Mouse (Mus musculus): ENCODE results near the gene Hfe.
"Not testable (repeated sequence)": the region's sequence is repeated elsewhere in the genome, so short reads cannot be mapped to it uniquely, and the experiment has no call there.

The Hfe gene

DNA sequence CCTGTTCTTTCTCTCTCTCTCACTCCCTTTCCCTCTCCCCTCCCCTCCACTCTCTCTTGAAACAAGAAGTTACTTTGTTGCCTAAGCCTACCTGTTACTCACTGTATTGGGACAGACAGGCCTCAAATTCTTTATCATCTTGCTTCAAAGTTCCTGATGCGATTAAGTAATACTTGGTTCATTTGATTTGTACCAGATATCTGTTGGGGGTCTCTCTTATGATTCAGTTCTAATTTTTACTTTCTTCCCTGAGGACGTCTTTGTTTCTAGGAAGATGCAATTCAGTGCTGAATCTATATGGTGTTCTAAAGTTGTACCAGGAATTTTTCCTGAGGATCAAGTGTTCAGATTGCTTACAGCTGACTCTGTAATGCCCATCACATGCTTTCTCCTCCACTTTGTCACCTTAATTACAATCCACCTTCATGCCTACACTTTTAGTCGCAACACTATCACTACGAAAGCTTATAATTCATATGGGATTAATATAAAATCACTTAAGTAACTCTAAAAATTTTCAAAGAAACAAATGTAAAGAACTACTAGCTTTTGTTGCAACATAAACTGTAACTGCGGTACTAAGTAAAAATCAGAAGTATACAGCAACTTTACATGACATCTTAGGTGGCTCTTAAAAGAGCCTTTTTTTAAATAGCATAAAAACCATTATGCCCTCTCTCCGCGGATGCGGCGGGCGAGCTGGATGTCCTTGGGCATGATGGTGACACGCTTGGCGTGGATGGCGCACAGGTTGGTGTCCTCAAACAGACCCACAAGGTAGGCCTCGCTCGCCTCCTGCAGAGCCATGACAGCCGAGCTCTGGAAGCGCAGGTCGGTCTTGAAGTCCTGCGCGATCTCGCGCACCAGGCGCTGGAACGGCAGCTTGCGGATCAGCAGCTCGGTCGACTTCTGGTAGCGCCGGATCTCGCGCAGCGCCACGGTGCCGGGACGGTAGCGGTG is 34.0 kb upstream of the Hfe start:
- DNase-seq (ENCODE audit: low spot score) = no peak

- DNase-seq (ENCODE audit: low spot score) = no peak
Observed at GRCm38 (mm10) chr13:23743963-23744362, 33.3 kb upstream of the Hfe start.

DNA sequence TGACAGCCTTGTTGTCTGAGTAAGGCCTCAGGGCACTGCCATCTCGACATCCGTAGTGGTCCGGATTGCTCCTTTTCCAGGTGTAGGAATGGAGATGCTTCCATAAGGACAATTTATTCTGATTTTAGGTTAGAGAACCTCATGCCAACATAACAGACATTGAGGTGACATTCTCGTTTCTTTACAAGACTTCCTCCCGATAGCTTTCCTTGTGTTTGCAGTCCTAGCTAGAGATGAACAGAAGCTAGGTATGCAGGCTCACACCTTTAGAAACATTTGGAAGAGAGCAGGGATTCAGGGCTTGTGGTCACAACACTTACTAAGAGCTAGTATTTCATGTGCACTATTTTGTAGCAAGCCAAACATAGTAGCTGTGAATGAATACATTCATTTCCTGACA is 32.6 kb upstream of the Hfe start:
- DNase-seq (ENCODE audit: low spot score) = no peak

DNA sequence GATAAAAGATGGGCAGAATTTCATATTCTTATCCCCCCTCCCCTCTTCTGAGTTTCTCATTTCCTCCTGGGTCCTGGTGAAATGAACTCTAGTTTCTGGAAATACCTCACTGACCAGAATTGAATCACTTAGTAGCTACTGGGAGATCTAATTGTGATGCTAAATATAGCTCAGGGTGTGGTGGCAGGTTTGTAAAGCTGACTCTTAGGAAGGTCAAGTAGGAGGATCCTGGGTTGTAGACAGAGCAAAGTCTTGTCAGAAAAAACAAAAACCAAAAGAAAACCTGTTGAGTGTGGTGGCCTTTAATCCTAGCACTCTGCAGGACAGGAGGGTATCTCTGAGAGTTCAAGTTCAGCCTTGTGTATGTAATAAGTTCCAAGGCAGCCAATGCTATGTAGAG is 31.4 kb upstream of the Hfe start:
- DNase-seq (ENCODE audit: low spot score) = no peak

DNA sequence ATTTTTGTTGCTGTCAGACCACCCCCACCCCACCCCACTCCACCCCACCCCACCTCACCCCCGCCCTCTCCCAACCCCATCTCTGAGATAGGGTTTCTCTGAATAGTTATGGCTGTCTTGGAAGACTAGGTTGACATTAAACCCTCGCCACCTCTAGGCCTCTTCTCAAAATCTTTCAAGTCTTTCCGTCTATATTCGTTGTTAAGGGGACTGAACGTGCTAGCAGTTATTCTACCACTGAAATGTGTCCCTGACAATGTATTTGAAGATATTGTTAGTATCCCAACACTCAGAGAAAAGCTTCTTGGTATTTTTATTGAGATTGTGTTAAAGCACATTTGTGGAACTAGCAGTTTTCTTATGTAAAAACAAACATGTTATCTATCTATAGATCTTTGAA is 30.3 kb upstream of the Hfe start:
- DNase-seq (ENCODE audit: low spot score) = no peak

DNA sequence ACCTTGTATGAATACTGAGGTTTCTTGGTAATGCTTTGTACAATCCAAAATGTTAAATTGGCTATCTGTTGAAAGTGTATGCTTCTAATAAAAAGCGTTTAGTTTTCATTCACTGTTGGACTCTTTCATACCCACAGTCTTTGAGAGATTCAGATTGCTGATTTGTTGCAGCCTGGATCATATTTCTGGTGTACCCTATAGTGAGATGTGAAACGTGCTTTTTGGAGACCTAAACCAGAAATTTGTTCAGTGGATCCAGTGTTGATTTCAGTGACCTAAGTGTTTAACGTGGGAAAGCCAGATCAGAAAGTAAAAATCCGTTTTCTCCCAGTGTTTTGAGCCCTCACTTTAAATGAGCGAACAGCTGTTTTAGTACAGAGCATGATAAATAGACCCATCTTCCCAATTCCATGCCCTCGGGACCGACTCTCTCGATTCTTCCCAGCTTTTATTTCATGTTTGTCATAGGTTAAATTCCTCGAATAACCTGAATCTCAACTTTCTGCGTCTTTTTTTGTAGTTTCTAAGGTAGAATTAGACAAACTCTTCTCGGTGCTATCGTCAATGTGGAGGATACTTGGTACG is 29.7 kb upstream of the Hfe start:
- DNase-seq (ENCODE audit: low spot score) = no peak

- no peak for DNase-seq (ENCODE audit: low spot score)
Observed at GRCm38 (mm10) chr13:23739922-23740252, 29.2 kb upstream of the Hfe start.

DNA sequence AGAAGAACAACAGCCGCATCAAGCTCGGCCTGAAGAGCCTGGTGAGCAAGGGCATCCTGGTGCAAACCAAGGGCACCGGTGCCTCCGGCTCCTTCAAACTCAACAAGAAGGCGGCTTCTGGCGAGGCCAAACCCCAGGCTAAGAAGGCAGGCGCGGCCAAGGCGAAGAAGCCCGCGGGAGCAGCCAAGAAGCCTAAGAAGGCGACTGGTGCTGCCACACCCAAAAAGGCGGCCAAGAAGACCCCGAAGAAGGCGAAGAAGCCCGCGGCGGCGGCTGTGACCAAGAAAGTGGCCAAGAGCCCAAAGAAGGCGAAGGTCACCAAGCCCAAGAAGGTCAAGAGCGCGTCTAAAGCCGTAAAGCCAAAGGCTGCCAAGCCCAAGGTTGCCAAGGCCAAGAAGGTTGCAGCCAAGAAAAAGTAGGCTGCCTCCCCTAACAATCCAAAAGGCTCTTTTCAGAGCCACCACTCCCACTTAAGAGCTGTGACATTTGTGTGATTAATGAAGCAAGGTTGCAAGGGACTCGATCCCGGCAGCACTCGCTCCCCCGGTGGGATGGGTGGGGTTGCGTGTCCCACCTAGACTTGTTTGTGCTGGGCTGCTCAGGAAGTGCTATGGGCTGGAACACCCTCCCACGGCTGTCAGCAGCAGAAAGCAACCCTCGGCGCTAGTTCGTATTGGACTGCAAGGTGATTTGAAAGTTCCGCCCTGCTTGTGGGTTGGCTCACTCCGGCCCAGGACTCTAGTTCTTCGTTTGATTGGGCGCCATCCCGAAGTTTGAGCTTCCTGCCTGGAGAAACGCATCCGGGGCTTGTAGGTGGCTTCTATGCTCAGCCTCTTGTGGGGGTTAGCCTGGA is 28.6 kb upstream of the Hfe start:
- peak; percentile 87 for DNase-seq (ENCODE audit: low spot score)

DNA sequence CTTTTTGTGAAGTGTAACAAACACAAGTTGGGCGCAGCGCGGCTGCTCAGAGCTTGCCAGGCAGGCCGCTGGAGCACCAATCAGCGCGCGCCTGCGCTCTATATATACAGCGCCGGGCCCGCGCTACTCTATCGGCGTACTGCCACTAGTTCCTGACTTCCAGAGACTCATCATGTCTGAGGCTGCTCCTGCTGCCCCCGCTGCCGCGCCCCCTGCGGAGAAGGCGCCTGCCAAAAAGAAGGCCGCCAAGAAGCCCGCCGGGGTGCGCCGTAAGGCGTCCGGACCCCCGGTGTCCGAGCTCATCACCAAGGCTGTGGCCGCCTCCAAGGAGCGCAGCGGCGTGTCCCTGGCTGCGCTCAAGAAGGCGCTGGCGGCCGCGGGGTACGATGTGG is 28.0 kb upstream of the Hfe start, which contains the start of gene Hist1h1c:
Gene Hist1h1c, plus strand, starts transcription at position 132 of the 392 bp plus-strand sequence.
- DNase-seq (ENCODE audit: low spot score) = peak; percentile 90

GRCm38 (mm10) chr13:23738041-23738440 is 27.4 kb upstream of the Hfe start:
- DNase-seq (ENCODE audit: low spot score) = no peak

GRCm38 (mm10) chr13:23737091-23737490 is 26.4 kb upstream of the Hfe start:
- DNase-seq (ENCODE audit: low spot score) = no peak

DNA sequence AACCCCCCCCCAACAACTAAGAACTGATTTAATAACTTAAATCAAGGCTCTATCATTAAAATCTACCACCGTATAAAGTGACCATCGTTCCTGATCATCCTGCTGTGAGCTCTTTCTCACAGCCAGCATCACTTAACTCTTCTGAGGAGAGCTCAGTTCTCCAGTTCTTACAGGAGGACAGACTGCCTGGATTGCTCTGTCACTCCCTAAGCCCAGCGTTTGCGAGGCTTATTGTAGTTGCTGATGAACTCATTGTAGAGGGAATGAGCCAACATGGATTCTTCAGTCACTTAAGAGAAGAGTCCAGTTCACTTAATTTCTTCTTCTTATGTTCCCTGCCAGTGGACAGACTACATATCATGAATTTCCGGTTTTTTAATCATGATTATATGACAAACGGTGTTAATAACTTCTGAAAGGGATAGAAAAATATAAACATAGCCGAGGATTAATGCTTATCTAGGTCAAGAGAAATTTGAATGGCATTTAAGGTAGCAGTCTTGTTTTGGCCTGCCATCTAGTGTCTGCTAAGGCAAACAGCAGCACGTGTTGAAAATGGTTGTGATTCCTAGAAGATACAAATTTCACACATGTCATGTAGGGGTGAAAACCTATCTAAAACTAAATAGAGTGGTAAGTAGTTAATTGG is 21.6 kb upstream of the Hfe start:
- DNase-seq (ENCODE audit: low spot score) = no peak

GRCm38 (mm10) chr13:23730479-23730878 is 19.8 kb upstream of the Hfe start:
- no peak for DNase-seq (ENCODE audit: low spot score)

- no peak for DNase-seq (ENCODE audit: low spot score)
Observed at GRCm38 (mm10) chr13:23729706-23730105, 19.1 kb upstream of the Hfe start.

- no peak for DNase-seq (ENCODE audit: low spot score)
Observed at GRCm38 (mm10) chr13:23729192-23729525, 18.5 kb upstream of the Hfe start.

GRCm38 (mm10) chr13:23728472-23729191 is 18.0 kb upstream of the Hfe start:
- DNase-seq (ENCODE audit: low spot score) = no peak

DNA sequence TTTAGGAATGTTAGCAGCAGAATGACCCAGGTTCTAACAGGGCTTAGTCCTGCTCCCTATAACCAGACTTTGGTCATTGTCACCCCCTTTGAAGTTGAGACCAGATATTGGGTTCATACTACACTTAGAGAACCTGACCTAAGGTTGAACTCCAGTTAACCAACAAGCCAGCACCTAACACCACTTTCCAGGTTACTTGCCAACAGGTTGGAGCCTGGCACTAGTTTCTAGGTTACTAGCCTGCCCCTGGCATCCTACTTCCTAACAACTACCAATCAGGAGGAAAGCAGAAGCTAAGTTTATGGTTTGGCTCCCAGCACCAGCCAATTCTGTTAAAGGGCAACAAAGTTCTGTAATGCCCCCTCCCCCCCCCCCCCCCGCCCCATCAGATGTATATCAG is 14.6 kb upstream of the Hfe start:
- no peak for DNase-seq (ENCODE audit: low spot score)

- DNase-seq (ENCODE audit: low spot score) = no peak
Observed at GRCm38 (mm10) chr13:23724239-23724638, 13.6 kb upstream of the Hfe start.

- not testable (repeated sequence) for DNase-seq (ENCODE audit: low spot score)
Observed at GRCm38 (mm10) chr13:23717593-23718245, 7.1 kb upstream of the Hfe start.

- no peak for DNase-seq (ENCODE audit: low spot score)
Observed at GRCm38 (mm10) chr13:23717176-23717575, 6.5 kb upstream of the Hfe start.
